Mouse (Mus musculus) liver, adult (tissue): ENCODE data around the gene Pcbp3.

ENCODE experiments used
- GATA4 ChIP-seq: IDR thresholded peaks from 2 replicates; pipeline ENCODE4 v1.6.1; 2014; ENCODE audit warnings: mild to moderate bottlenecking, low read length; ENCODE audit not compliant: insufficient replicate concordance

Pcbp3 gene

DNA sequence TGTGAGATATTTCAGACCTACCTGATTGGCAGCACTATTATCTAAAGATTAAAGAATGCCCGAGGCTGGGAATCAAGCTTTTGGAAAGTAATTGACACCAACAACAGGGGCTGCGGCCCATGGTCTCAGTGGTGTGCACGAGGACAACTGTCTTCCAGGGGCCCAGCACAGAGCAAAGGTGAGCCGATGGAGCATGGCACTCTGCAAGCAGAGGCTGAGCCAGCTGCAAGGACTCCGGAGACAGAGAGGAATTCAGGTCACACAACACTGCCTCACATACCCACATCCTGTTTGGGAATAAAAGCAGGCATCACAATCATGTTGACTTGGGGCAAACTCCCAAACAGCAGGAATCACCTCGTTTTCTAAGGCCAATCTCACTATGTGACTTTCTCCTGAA lies 5.5 kb downstream of the Pcbp3 start:
- no peak for TF ChIP-seq GATA4

DNA sequence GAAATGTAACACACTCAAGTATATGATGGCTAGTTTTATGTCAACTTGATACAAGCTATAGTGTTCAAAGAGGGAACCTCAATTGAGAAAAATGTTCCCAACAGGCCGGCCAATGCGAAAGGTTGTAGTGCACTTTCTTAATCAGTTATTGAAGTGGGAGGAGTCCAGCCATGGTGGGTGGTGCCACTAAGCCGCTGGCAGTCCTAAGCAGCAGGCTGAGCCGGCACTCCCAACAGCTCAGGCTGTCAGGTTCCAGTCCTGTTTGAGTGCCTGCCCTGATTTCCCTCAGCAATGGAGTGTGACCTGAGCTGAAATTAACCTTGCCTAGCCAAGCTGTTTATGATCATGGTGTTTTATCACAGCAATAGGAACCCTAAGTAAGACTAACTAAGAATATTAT lies 20.6 kb downstream of the Pcbp3 start:
- no peak for TF ChIP-seq GATA4

DNA sequence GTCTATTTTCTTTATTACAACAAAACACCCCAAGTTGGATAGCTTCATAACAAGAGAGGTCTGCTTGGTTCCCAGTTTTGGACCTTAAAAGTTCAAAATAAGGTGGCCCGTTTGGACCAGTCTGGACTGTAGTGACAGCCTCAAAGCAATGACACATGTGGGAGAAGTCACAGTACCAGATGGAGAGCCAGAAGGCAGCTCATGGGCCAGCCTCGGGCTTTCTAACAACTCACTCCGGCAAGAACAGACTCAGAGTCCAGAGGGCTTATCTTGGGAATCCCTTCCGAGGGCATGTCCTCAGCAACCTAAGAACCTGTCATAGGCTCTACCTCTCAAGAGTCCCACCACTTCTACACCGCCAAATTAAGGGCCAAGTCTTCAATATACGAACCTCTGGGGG lies 24.9 kb downstream of the Pcbp3 start:
- TF ChIP-seq GATA4 = no peak

DNA sequence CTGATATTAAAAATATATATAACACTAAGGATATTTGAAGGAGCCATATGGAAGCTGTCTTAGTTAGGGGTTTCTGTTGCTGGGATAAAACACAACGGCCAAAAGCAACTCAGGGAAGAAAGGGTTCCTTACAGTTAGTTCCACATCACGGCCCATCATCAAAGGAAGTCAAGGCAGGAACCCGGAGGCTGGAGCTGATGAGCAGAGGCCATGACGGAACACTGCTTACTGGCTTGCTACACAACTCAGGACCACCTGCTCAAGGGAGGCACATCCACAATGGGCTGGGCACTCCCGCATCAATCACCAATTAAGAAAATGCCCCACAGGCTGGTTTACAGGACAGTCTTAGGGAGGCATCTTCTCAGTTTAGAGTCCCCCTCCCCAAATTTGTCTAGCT lies 26.9 kb downstream of the Pcbp3 start:
- no peak for TF ChIP-seq GATA4

DNA sequence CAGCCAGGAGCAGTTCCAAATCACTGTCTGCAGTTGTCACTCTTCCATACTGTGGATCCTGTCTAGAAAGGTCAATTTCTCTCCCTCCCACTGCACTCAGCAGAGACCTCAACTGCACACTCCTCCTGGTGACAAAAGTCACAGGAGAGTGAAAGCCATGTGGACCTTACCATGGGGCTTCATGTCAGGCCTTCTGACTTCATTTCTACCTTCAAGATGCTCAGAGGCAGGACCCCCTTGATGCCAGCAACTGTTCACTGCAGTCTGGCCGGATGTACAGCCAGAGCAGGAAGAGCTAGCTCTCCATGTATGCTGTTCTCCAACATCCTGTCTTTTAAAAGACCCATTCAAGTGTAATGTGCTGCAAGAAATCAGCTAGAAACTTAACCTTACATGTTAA lies 29.9 kb downstream of the Pcbp3 start:
- TF ChIP-seq GATA4 = no peak

DNA sequence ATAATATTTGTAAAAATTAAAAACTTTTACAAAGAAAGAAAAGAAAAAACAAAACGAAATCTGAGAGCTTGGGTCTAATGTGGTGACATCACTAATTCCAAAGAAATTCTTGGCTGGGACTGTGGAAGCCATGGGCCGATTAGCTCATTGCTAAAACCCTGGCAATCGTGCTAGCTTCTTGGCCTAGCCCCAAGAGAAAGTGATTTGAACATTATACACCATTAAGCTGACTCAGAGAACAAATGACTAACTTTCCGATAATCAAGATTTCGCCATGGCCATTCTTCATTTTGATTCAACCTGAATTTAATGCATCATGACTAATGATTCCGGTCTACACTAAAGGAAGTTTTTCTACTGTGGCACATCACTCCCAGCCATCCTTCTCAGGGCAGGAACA lies 30.6 kb downstream of the Pcbp3 start:
- TF ChIP-seq GATA4 = no peak

DNA sequence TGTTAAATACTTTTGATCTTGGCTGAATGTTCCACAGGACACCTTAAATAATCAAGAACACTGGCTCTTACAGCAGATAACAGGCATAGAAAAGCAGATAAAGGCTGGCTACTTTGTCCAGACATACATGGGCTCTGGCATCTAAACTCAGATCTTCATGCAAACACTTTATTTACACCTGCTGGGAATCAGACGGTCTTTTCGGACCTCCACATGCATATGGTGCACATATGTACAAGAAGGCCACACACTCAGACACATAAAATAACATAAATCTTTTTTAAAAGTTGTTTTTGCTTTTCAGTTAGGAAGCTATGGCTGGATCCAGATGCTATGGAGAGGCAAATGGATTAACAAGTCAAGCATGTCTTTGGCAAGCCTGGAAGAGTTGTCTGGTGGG lies 37.2 kb downstream of the Pcbp3 start:
- TF ChIP-seq GATA4 = no peak

DNA sequence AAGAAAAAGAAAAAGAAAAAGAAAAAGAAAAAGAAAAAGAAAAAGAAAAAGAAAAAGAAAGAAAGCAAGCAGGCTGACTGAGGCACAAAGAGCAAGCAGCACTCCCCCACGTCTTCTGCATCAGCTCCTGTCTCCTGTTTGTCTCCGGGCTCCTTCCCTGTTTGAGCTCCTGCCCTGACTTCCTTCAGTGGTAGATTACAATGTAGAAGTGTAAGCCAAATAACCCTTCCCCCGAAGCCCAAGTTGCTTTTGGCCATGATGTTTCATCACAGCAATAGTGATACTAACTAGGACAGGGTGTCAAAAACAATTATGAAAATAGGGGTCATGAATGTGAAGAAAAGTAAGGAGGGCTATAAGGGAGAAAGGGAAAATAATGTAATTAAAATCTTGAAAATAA lies 43.6 kb downstream of the Pcbp3 start:
- TF ChIP-seq GATA4 = no peak

DNA sequence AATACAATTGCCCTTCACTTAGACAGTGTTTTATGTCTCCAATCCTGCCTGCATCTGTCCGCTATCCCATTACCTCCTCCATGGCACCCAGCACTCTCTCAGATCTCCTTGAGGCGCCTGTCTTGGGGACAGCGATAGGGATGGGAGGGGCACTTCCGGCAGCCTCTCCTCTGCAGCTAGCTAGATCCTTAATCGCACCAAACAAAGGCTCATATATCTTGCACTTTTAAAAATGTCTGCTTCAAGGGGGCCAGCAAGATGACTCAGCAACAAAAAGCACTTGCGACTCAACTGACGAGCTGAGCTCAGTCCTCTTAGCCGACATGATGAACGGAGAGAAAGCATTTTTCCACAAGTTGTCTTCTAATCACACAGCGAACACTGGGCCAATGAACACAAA lies 55.3 kb downstream of the Pcbp3 start:
- TF ChIP-seq GATA4 = no peak

DNA sequence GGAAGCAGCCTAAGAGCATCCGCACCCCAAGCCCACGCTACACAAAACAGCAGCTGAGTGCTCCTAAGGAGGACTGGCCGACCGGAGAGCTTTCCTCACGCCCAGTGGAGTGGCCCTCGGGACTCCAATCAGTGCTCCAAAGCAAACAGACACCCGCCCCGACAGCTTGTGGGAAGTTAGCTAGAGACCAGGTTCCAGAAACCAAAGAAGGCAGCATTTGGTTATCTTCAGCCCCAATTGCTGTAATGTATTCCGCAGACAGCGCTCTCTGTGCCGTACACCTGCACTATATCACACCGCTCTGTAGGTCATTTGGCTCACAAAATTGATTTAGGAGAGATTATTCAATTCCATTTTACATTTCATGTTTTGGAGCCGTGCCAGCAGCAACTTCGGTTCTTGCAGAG lies 55.7 kb downstream of the Pcbp3 start:
- TF ChIP-seq GATA4 = no peak

DNA sequence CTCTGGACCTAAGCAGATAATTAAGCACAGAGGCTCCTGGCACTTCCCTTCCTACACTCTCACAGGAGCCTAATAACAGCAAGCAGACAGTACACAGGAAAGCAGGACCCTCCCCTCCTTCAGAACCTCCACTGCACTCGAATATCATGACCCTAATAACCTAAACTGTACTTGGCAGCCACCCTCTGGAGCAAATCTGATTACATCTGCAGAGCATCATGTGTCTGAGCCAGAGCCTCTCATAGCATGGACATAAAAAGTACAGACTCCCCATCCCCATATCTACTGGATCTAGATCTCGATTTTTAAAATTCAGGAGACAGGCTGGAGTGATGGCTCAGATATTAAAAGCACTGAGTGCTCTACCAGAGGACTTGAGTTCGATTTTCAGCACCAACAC lies 58.0 kb downstream of the Pcbp3 start:
- TF ChIP-seq GATA4 = no peak

DNA sequence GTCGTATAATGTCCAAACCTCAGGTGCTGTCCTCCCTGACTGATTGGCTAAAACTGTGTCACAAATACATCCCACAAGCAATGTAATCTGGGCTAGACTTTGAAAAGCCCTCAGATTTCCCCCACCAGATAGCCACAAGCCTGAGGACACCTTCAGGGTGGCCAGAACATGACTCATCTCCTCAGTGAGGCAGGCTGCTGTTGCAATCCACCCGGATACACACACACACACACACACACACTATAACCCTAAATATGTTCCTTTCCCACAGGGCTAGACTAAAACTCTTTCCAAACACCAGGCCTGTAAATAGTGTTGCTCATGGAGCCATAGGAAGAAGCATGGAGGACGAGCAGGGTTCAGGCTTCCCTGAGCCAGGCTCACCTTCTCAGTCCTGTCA lies 58.6 kb downstream of the Pcbp3 start:
- TF ChIP-seq GATA4 = no peak

DNA sequence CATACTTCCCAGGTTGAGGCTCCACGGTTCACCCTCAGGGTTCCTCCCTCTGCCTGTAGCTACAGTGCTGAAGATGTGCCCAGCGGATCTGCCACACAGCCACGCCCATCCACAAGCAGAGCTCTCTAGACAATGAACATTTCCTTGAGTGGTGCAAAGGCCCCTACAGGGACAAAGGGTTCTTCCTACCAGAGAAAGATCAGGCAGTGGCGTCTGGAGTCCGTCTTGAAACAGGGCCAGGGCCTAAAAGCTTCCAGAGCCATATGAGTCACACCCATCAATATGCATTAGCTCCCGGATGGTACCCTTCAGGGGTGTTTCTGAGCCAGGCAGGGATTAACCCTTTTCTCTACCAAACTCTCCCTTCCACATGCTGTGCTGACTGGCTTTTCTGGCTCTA lies 59.1 kb downstream of the Pcbp3 start:
- no peak for TF ChIP-seq GATA4

DNA sequence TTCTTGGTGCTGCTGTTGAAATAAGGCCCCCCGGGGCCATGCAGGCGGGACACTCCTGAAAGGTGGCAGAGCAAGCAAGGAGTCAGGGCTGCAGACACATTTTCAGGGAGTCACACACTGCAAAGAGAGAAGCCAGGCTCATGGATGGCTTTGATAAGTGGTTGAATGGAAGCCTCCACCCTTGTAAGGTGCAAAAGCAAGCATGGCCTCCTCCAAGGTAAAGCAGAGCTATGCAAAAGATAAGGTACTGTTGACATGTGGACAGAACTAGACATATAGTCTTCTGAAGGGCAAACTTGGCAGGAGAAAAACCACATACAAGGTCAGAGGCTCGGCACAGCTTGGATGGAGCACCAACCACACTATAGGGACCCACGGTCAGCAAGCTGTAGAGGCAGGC lies 63.3 kb downstream of the Pcbp3 start:
- no peak for TF ChIP-seq GATA4

DNA sequence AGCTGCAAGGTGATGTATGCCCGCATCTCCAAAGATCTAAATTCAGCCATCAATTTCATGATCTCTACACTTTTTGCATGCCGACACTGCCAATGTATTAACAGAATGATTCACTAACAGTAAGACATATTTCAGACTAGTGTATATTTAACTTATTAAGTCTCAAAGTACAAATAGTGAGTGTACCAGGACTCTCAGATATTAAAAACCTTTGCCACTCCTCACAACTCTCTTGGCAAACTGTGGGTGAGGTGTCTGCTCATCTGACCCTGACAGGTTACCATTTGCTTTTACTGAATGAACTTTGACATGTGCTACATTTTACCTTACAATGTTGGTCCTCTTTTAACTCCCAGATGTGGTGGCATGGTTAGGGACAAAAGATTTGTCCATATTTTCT lies 70.2 kb downstream of the Pcbp3 start:
- TF ChIP-seq GATA4 = no peak

DNA sequence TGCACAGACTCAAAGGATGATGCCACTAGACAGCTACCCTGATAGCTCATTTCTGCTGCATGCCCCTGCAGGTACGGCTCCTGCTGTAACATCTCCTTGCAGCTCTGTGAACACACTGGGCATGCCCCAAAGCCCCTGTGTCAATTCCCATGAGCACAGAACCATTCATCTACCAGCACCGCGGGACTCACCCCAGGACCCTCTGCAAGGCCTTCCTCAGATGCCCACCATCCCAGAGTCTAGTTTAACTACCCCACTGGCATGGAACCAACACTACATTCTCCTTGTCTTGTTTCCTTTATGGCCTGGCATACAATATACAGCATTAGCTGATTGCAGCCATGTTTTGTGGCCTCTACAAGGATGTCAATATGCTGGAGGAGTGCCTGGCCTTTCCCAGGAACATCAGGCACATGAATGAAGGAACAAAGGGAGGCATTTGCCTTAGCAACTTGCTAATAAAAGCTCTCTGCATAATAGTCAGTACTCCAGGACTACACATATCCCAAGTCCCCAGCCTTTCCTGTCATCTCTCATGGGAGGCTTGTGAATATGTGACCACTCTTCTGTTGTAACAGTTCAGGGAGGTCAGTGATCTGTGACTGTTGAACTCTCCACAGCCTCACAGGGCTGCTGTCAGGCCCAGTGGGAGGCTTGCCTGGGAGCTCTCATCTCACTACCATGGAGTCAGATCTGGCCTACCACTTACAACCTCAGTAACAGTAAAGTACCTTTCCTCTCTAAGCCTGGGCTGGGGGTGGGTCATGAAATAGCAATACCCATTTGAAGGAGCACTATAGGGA lies 78.0 kb downstream of the Pcbp3 start:
- no peak for TF ChIP-seq GATA4
